Mouse (Mus musculus): Measurements from ENCODE around the gene Dtnbp1. TPM values are rescaled to one million over a fixed set of nuclear protein-coding genes. Genes with fewer than 3 reads are reported as not detected.

Gene Dtnbp1
- polyA plus RNA-seq, 1 experiment from 2014 or later: 118 TPM

- no peak for ATAC-seq (ENCODE audit: low read depth)
- H3K4me3 ChIP-seq: no peak overlapping the region
- 93% methylated on average over 12 of the region's 12 CpGs for WGBS
- H3K27me3 ChIP-seq: no peaks in the 10 kb centered on the region
- no peaks in the 10 kb centered on the region for H3K9me3 ChIP-seq
- peaks cover 31% of the 10 kb centered on the region for H3K4me1 ChIP-seq (replicated peaks)
- no peak overlapping the region for H3K4me2 ChIP-seq
- H3K36me3 ChIP-seq: peaks cover 6% of the 10 kb centered on the region; the same call in 1 of the 2 replicates
- no peak overlapping the region for H3K27ac ChIP-seq (replicated peaks)
- no peak overlapping the region for H3K9ac ChIP-seq
Observed at GRCm38 (mm10) chr13:44999211-44999610, 2.7 kb downstream of the Dtnbp1 start.

DNA sequence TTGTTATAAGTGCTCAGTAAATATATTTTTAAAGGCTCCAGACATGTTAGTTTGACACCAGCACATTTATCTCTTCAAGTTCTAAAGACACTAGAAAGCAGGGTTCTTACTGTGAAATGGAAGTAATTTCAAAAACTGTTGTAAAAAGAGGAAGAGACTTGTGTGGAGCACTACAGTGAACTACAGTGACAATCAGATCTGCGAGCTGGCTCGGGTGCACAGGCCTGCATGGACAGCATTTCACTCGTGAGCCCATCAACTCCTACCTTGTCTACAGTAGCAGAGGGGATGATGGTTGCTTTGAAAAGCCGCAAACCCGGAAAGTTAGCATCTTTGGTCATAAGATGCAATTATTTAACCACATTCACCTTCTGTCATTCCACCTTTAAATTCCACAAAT lies 5.6 kb downstream of the Dtnbp1 start:
- no peak overlapping the region for H3K4me2 ChIP-seq
- no peaks in the 10 kb centered on the region for H3K9me3 ChIP-seq
- ATAC-seq (ENCODE audit: low read depth): no peak
- H3K36me3 ChIP-seq: peaks cover 18% of the 10 kb centered on the region
- peaks cover 24% of the 10 kb centered on the region for H3K4me1 ChIP-seq (replicated peaks)
- no peak overlapping the region for H3K4me3 ChIP-seq
- no peaks in the 10 kb centered on the region for H3K27me3 ChIP-seq
- no peak overlapping the region for H3K9ac ChIP-seq
- WGBS: 87% methylated on average over 5 of the region's 5 CpGs
- H3K27ac ChIP-seq (replicated peaks): no peak overlapping the region

DNA sequence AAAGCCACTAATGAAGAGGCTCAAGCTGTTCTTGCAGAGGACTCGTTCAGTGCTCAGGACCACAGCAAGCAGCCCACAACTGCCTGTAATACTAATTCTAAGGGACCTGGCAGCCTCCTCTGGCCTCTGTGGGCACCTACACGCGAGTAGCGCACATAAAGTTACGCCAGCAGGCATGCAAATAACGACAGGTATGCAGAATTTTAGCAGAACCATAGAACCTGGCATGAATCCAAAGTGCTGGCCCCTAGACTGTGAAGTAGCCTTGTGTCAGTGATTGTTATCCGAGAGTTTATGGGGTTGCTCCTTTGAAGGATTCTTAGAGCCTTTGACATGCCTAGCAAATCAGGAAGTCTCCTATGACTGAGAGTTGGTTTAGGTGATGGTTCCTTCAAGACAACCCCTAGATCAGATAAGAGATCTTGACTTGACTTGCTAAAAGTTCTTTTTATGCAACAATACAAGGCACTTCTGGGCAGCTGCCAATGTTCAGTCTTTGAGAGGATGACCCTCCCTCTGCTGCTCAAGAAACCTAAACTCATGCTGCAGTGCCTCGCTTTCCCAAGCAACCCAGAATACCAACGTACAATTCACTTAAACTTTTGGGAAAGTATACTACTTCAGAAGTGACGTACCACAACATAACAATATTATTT lies 9.3 kb downstream of the Dtnbp1 start:
- no peaks in the 10 kb centered on the region for H3K27me3 ChIP-seq
- H3K9ac ChIP-seq: no peak overlapping the region
- H3K4me1 ChIP-seq (replicated peaks): 0 out of 2 replicates have a peak, but pooled peaks cover 4% of the 10 kb centered on the region
- no peak for ATAC-seq (ENCODE audit: low read depth)
- 92% methylated on average over 10 of the region's 10 CpGs for WGBS
- peaks cover 23% of the 10 kb centered on the region for H3K36me3 ChIP-seq
- H3K4me3 ChIP-seq: no peak overlapping the region
- H3K9me3 ChIP-seq: no peaks in the 10 kb centered on the region
- no peak overlapping the region for H3K4me2 ChIP-seq
- H3K27ac ChIP-seq (replicated peaks): no peak overlapping the region

GRCm38 (mm10) chr13:44991936-44992335 lies 10.0 kb downstream of the Dtnbp1 start:
- Histone ChIP-seq H3K9me3 (no peaks in the 10 kb centered on the region), H3K9ac (no peak overlapping the region), H3K36me3 (peaks cover 28% of the 10 kb centered on the region), H3K27ac (replicated peaks) (no peak overlapping the region), H3K4me2 (no peak overlapping the region), H3K27me3 (no peaks in the 10 kb centered on the region), H3K4me3 (no peak overlapping the region), H3K4me1 (replicated peaks) (0 out of 2 replicates have a peak, but pooled peaks cover 4% of the 10 kb centered on the region)
- no peak for ATAC-seq (ENCODE audit: low read depth)
- WGBS: 75% methylated on average over 4 of the region's 4 CpGs

- Histone ChIP-seq H3K9me3 (no peaks in the 10 kb centered on the region), H3K9ac (no peak overlapping the region), H3K4me2 (no peak overlapping the region), H3K4me3 (no peak overlapping the region), H3K36me3 (peaks cover 31% of the 10 kb centered on the region), H3K27me3 (no peaks in the 10 kb centered on the region), H3K4me1 (replicated peaks) (0 out of 2 replicates have a peak, but pooled peaks cover 4% of the 10 kb centered on the region), H3K27ac (replicated peaks) (no peak overlapping the region)
- ATAC-seq (ENCODE audit: low read depth): no peak
- WGBS: 94% methylated on average over 7 of the region's 7 CpGs
Observed at GRCm38 (mm10) chr13:44990073-44990682, 11.8 kb downstream of the Dtnbp1 start.

DNA sequence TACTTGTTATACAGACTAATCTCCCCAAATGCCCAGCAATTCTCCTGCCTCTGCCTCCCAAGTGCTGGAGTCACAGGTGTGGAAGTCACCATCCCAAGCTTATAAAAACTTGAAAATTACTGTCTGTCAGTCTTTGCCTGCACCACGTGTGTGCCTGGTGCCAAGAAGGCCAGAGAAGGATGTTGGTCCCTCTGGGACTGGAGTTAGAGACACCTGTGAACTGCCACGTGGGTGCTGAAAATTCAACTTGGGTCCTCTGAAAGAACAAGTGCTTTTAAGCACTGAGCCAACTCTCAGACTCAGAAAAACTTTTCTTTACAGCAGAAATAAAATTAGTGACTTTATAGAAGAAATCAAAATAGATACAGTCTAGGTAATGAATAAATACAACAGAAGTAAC lies 15.6 kb downstream of the Dtnbp1 start:
- 0 out of 2 replicates have a peak, but pooled peaks cover 4% of the 10 kb centered on the region for H3K4me1 ChIP-seq (replicated peaks)
- H3K27ac ChIP-seq (replicated peaks): no peak overlapping the region
- H3K4me3 ChIP-seq: no peak overlapping the region
- 88% methylated on average over 2 of the region's 2 CpGs for WGBS
- no peaks in the 10 kb centered on the region for H3K9me3 ChIP-seq
- H3K4me2 ChIP-seq: no peak overlapping the region
- ATAC-seq (ENCODE audit: low read depth): no peak
- no peak overlapping the region for H3K9ac ChIP-seq
- H3K27me3 ChIP-seq: no peaks in the 10 kb centered on the region
- peaks cover 29% of the 10 kb centered on the region; the same call in 1 of the 2 replicates for H3K36me3 ChIP-seq

- H3K9ac ChIP-seq: no peak overlapping the region
- no peaks in the 10 kb centered on the region for H3K27me3 ChIP-seq
- H3K4me2 ChIP-seq: no peak overlapping the region
- peaks cover 28% of the 10 kb centered on the region; the same call in 1 of the 2 replicates for H3K36me3 ChIP-seq
- WGBS: 85% methylated on average over 2 of the region's 2 CpGs
- H3K9me3 ChIP-seq: no peaks in the 10 kb centered on the region
- H3K27ac ChIP-seq (replicated peaks): no peak overlapping the region
- no peak overlapping the region for H3K4me3 ChIP-seq
- ATAC-seq (ENCODE audit: low read depth): no peak
- 0 out of 2 replicates have a peak, but pooled peaks cover 4% of the 10 kb centered on the region for H3K4me1 ChIP-seq (replicated peaks)
Observed at GRCm38 (mm10) chr13:44985321-44985720, 16.6 kb downstream of the Dtnbp1 start.

- peaks cover 25% of the 10 kb centered on the region; the same call in 1 of the 2 replicates for H3K36me3 ChIP-seq
- H3K4me1 ChIP-seq (replicated peaks): 0 out of 2 replicates have a peak, but pooled peaks cover 1% of the 10 kb centered on the region
- no peak overlapping the region for H3K27ac ChIP-seq (replicated peaks)
- no peak overlapping the region for H3K4me3 ChIP-seq
- no peaks in the 10 kb centered on the region for H3K9me3 ChIP-seq
- no peak overlapping the region for H3K4me2 ChIP-seq
- 93% methylated on average over 5 of the region's 5 CpGs for WGBS
- no peaks in the 10 kb centered on the region for H3K27me3 ChIP-seq
- H3K9ac ChIP-seq: no peak overlapping the region
- no peak for ATAC-seq (ENCODE audit: low read depth)
Observed at GRCm38 (mm10) chr13:44983635-44984401, 18.1 kb downstream of the Dtnbp1 start.

- Histone ChIP-seq H3K36me3 (peaks cover 23% of the 10 kb centered on the region; the same call in 1 of the 2 replicates), H3K4me3 (no peak overlapping the region), H3K27ac (replicated peaks) (no peak overlapping the region), H3K4me2 (no peak overlapping the region), H3K4me1 (replicated peaks) (no peaks in the 10 kb centered on the region), H3K9ac (no peak overlapping the region), H3K9me3 (no peaks in the 10 kb centered on the region), H3K27me3 (no peaks in the 10 kb centered on the region)
- no peak for ATAC-seq (ENCODE audit: low read depth)
- 82% methylated on average over 7 of the region's 7 CpGs for WGBS
Observed at GRCm38 (mm10) chr13:44982799-44983198, 19.1 kb downstream of the Dtnbp1 start.

DNA sequence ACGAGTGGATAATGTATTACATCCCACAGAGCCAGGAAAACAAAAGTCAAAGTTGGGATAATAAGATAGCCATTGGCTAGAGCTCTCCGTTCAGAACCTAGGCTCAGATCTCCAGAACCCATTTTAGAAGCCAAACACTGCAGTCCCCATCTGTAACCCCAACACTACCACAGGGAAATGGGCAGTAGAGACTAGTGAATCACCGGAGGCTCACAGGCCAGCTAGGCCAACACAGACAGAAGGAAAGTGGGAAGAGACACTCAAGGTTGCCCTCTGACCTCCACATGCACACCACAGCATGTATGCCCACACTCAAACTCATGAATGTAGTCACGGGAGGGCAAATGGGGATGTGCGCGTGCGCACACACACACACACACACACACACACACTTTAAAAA lies 22.5 kb downstream of the Dtnbp1 start:
- no peaks in the 10 kb centered on the region for H3K27me3 ChIP-seq
- WGBS: 86% methylated on average over 7 of the region's 7 CpGs

DNA sequence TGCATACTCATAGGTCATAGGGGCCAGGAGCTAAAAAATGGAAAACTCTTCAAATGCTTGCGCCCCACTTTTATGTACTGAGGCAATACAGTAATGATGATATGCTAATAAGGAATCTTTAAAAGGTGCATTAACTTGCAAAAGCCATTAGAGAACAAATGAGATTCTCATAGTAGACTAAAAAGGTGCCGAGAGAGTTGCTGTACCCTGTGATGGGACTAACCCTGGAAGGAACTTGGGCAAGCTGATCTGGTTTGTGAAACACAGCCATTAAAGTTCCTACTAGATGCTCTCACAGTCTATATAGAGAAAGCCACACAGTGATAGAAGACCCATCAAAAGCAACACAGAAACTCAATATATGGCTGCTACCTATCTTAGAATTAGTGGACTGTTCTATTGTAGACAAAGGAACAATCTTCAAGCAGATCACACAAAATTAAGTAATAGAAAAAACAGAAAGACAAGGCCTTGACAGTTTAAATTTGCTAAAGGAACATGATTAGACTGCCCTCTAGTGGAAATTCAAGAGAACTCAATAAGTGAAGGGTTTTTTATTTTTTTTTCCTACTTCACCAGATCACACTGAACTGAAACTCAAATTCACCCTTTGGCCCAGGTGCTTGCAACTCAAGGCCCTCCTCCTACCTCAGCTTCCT lies 24.3 kb downstream of the Dtnbp1 start:
- no peaks in the 10 kb centered on the region for H3K27me3 ChIP-seq
- H3K36me3 ChIP-seq: peaks cover 4% of the 10 kb centered on the region; the same call in 1 of the 2 replicates
- peak; percentile 59; the same call in 1 of the 2 replicates for ATAC-seq (ENCODE audit: low read depth)
- peaks cover 12% of the 10 kb centered on the region for H3K4me1 ChIP-seq (replicated peaks)
- 50% methylated on average over 2 of the region's 2 CpGs for WGBS
- 0 out of 2 replicates have a peak overlapping the region, but pooled peaks have one; percentile 47 for H3K9ac ChIP-seq
- H3K9me3 ChIP-seq: no peaks in the 10 kb centered on the region
- peak overlapping the region; percentile 54 for H3K27ac ChIP-seq (replicated peaks)
- H3K4me2 ChIP-seq: no peak overlapping the region
- H3K4me3 ChIP-seq: no peak overlapping the region

More for the DNA sequence above, 22.5 kb downstream of the Dtnbp1 start:
- no peaks in the 10 kb centered on the region for H3K9me3 ChIP-seq
- H3K27ac ChIP-seq (replicated peaks): no peak overlapping the region
- no peak overlapping the region for H3K4me2 ChIP-seq
- ATAC-seq (ENCODE audit: low read depth): no peak
- H3K4me3 ChIP-seq: no peak overlapping the region
- H3K36me3 ChIP-seq: 0 out of 2 replicates have a peak, but pooled peaks cover 6% of the 10 kb centered on the region
- H3K4me1 ChIP-seq (replicated peaks): peaks cover 12% of the 10 kb centered on the region
- no peak overlapping the region for H3K9ac ChIP-seq

Measured in neural tube, embryonic 13.5 days (tissue).